Mouse (Mus musculus): ENCODE measurements around the gene Zdhhc7.

Gene Zdhhc7

GRCm38 (mm10) chr8:120071684-120072083, 29.6 kb downstream of the Zdhhc7 start:
- peak; percentile 89 for DNase-seq (ENCODE audit: extremely low spot score, low spot score)

GRCm38 (mm10) chr8:120067936-120068668, 33.2 kb downstream of the Zdhhc7 start:
- DNase-seq (ENCODE audit: extremely low spot score, low spot score), result no peak

- no peak for DNase-seq (ENCODE audit: extremely low spot score, low spot score)
These were observed 35.1 kb downstream of the Zdhhc7 start for GRCm38 (mm10) chr8:120066226-120066625.

GRCm38 (mm10) chr8:120065611-120066010, 35.7 kb downstream of the Zdhhc7 start:
- DNase-seq (ENCODE audit: extremely low spot score, low spot score), result no peak

- DNase-seq (ENCODE audit: extremely low spot score, low spot score), result no peak
These were observed 38.0 kb downstream of the Zdhhc7 start for GRCm38 (mm10) chr8:120063326-120063725.

GRCm38 (mm10) chr8:120062742-120063141, 38.5 kb downstream of the Zdhhc7 start:
- DNase-seq (ENCODE audit: extremely low spot score, low spot score), result no peak

GRCm38 (mm10) chr8:120057078-120057477, 44.2 kb downstream of the Zdhhc7 start:
- DNase-seq (ENCODE audit: extremely low spot score, low spot score), result no peak

- DNase-seq (ENCODE audit: extremely low spot score, low spot score), result no peak
These were observed 46.4 kb downstream of the Zdhhc7 start for GRCm38 (mm10) chr8:120054833-120055232.

- no peak for DNase-seq (ENCODE audit: extremely low spot score, low spot score)
These were observed 49.0 kb downstream of the Zdhhc7 start for GRCm38 (mm10) chr8:120052318-120052717.

- DNase-seq (ENCODE audit: extremely low spot score, low spot score), result no peak
These were observed 49.4 kb downstream of the Zdhhc7 start for GRCm38 (mm10) chr8:120051908-120052307.

GRCm38 (mm10) chr8:120051006-120051405, 50.3 kb downstream of the Zdhhc7 start:
- no peak for DNase-seq (ENCODE audit: extremely low spot score, low spot score)

GRCm38 (mm10) chr8:120050376-120050775, 50.9 kb downstream of the Zdhhc7 start:
- DNase-seq (ENCODE audit: extremely low spot score, low spot score), result no peak

GRCm38 (mm10) chr8:120049949-120050348, 51.3 kb downstream of the Zdhhc7 start:
- no peak for DNase-seq (ENCODE audit: extremely low spot score, low spot score)

GRCm38 (mm10) chr8:120046258-120047020, 54.8 kb downstream of the Zdhhc7 start:
- DNase-seq (ENCODE audit: extremely low spot score, low spot score), result no peak

- DNase-seq (ENCODE audit: extremely low spot score, low spot score), result no peak
These were observed 55.8 kb downstream of the Zdhhc7 start for GRCm38 (mm10) chr8:120045471-120045870.

- DNase-seq (ENCODE audit: extremely low spot score, low spot score), result no peak
These were observed 56.4 kb downstream of the Zdhhc7 start for GRCm38 (mm10) chr8:120044907-120045306.

- no peak for DNase-seq (ENCODE audit: extremely low spot score, low spot score)
These were observed 58.6 kb downstream of the Zdhhc7 start for GRCm38 (mm10) chr8:120042542-120043312.

GRCm38 (mm10) chr8:120040861-120041260, 60.4 kb downstream of the Zdhhc7 start:
- DNase-seq (ENCODE audit: extremely low spot score, low spot score), result no peak

GRCm38 (mm10) chr8:120039313-120039919, 61.9 kb downstream of the Zdhhc7 start:
- DNase-seq (ENCODE audit: extremely low spot score, low spot score), result no peak

GRCm38 (mm10) chr8:120038741-120039140, 62.5 kb downstream of the Zdhhc7 start:
- DNase-seq (ENCODE audit: extremely low spot score, low spot score), result no peak

- DNase-seq (ENCODE audit: extremely low spot score, low spot score), result no peak
These were observed 63.7 kb downstream of the Zdhhc7 start for GRCm38 (mm10) chr8:120037611-120038010.

Data from neural tube, embryonic 10.5 days (tissue).